Comparison of ENCODE assay signal across 27 mouse cellular contexts in the genomic region with DNA sequence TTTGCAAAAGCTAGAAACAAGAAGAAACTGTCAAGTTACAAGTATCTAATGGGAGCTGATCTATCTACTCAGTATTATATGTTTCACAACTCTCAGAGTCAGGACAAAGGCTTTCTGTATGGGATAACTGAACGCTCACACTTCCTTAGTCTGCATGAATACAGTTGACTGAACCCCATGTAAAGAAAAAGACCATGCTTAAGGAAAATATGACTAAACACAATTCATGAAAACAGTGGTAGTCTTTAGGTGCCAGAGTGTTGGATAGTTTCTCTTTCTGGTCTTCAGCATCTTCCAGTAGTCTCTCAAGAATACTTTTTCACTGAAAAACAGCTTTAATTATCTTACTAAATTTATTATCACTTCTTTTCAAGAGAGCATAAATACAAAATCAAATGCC.
"Had no signal": no experiment of that assay in that cellular context is flagged by ENCODE, and none has a peak within 500 bp of the region (broad histone marks: within the 10 kb centered on the region; RNA-seq: fewer than 3 reads in every experiment).

No protein-coding gene starts in this region.

- H3K4me3 ChIP-seq: embryonic facial prominence, embryonic 10.5 days; embryonic facial prominence, embryonic 12.5 days; embryonic facial prominence, embryonic 13.5 days; embryonic facial prominence, embryonic 15.5 days; erythroblast, embryonic 14.5 days; forebrain, embryonic 10.5 days; forebrain, embryonic 12.5 days; forebrain, embryonic 13.5 days; gastrocnemius, adult 2 months; heart, adult 2 months; heart, embryonic 10.5 days had no signal

- H3K27ac ChIP-seq: embryonic facial prominence, embryonic 10.5 days; embryonic facial prominence, embryonic 12.5 days; embryonic facial prominence, embryonic 13.5 days; embryonic facial prominence, embryonic 15.5 days; forebrain, embryonic 10.5 days; forebrain, embryonic 12.5 days; forebrain, embryonic 13.5 days; gastrocnemius, adult 2 months; heart, adult 2 months; heart, embryonic 10.5 days had no signal

- H3K27me3 ChIP-seq: embryonic facial prominence, embryonic 12.5 days; embryonic facial prominence, embryonic 13.5 days; embryonic facial prominence, embryonic 15.5 days; forebrain, embryonic 12.5 days; forebrain, embryonic 13.5 days had no signal

- H3K36me3 ChIP-seq: embryonic facial prominence, embryonic 10.5 days; embryonic facial prominence, embryonic 12.5 days; embryonic facial prominence, embryonic 13.5 days; embryonic facial prominence, embryonic 15.5 days; forebrain, embryonic 10.5 days; forebrain, embryonic 12.5 days; heart, embryonic 10.5 days had no signal

- H3K9ac ChIP-seq: embryonic facial prominence, embryonic 12.5 days; embryonic facial prominence, embryonic 13.5 days; embryonic facial prominence, embryonic 15.5 days; forebrain, embryonic 12.5 days; forebrain, embryonic 13.5 days; forebrain, postnatal 0 days had no signal

- ATAC-seq: forebrain, embryonic 13.5 days; forebrain, embryonic 14.5 days; forebrain, embryonic 16.5 days; forebrain, postnatal 0 days had no signal

- DNase-seq: cerebellum, adult 9-10 months; cerebellum, adult 9-11 months; cerebellum, postnatal 10 days; cerebellum, postnatal 14 days; cerebellum, postnatal 25 days; cerebellum, postnatal 36 days; embryo, embryonic 11 days; forebrain, postnatal 0 days; gastrocnemius, adult 2 months; gastrocnemius, postnatal 10 days; gastrocnemius, postnatal 14 days; gastrocnemius, postnatal 25 days; gastrocnemius, postnatal 36 days; heart, adult 11 months; heart, adult 18-20 months; heart, adult 2 months had no signal

- H3K4me2 ChIP-seq: embryonic facial prominence, embryonic 12.5 days; embryonic facial prominence, embryonic 13.5 days; embryonic facial prominence, embryonic 15.5 days; forebrain, embryonic 12.5 days; forebrain, embryonic 13.5 days had no signal

- H3K4me1 ChIP-seq: embryonic facial prominence, embryonic 10.5 days; embryonic facial prominence, embryonic 12.5 days; embryonic facial prominence, embryonic 13.5 days; embryonic facial prominence, embryonic 15.5 days; forebrain, embryonic 10.5 days; forebrain, embryonic 12.5 days; forebrain, embryonic 13.5 days; heart, embryonic 10.5 days had no signal

- H3K9me3 ChIP-seq: embryonic facial prominence, embryonic 10.5 days; embryonic facial prominence, embryonic 12.5 days; embryonic facial prominence, embryonic 13.5 days; embryonic facial prominence, embryonic 15.5 days; forebrain, embryonic 10.5 days; forebrain, embryonic 12.5 days; forebrain, embryonic 13.5 days; heart, embryonic 10.5 days had no signal
